Mouse (Mus musculus) neural tube, embryonic 15.5 days (tissue): Measurements from ENCODE around the gene 4933428G20Rik. TPM values are rescaled to one million over a fixed set of nuclear protein-coding genes. Genes with fewer than 3 reads are reported as not detected.

ENCODE experiments used
- ATAC-seq: fragments of 200-750 bp; cut with Nextera tagmentation; 2 replicates; pipeline ENCODE4 v1.8.0; 2017; ENCODE audit warnings: mild to moderate bottlenecking, moderate TSS enrichment, moderate library complexity; ENCODE audit not compliant: low FRiP score
- H3K27ac ChIP-seq: fragments of 300-500 bp; sonication (generic); replicated peaks from 2 replicates; pipeline ENCODE4 v1.5.1; 2015; ENCODE audit warnings: mild to moderate bottlenecking, inconsistent platforms
- H3K27me3 ChIP-seq: fragments of 300-500 bp; sonication (generic); replicated peaks from 2 replicates; pipeline ENCODE4 v1.6.1; 2015; ENCODE audit warnings: inconsistent platforms
- H3K36me3 ChIP-seq: fragments of 300-500 bp; sonication (generic); 2 replicates; pipeline ENCODE4 v1.6.1; 2015; ENCODE audit warnings: inconsistent platforms
- H3K4me1 ChIP-seq: fragments of 300-500 bp; sonication (generic); 2 replicates; pipeline ENCODE4 v1.6.1; 2015; ENCODE audit warnings: inconsistent platforms
- H3K4me2 ChIP-seq: fragments of 300-500 bp; sonication (generic); 2 replicates; pipeline ENCODE4 v1.6.1; 2015; ENCODE audit warnings: inconsistent platforms, mild to moderate bottlenecking, moderate library complexity
- H3K4me3 ChIP-seq: fragments of 300-500 bp; sonication (generic); replicated peaks from 2 replicates; pipeline ENCODE4 v1.5.1; 2015; ENCODE audit warnings: mild to moderate bottlenecking, inconsistent platforms
- H3K9ac ChIP-seq: fragments of 300-500 bp; sonication (generic); replicated peaks from 2 replicates; pipeline ENCODE4 v1.6.1; 2015; ENCODE audit warnings: mild to moderate bottlenecking, inconsistent platforms
- H3K9me3 ChIP-seq: fragments of 300-500 bp; sonication (generic); replicated peaks from 2 replicates; pipeline ENCODE4 v1.6.1; 2016; ENCODE audit warnings: inconsistent platforms
- WGBS: fragments of 180-500 bp; shearing (Covaris S2); methylation state at CpG from one replicate; pipeline ENCODE4 v1.1.7; 2015; ENCODE audit warnings: mixed read lengths; 5-methylcytosine and 5-hydroxymethylcytosine counted together
- polyA plus RNA-seq: library from polyadenylated mRNA; unstranded; fragments of >200 nt; fragmentation: Nextera tagmentation; extraction: Ambion mirVana; gene quantifications from 2 replicates; pipeline ENCODE4 v1.2.1, GENCODE M21; 2015

4933428G20Rik gene
- polyA plus RNA-seq, 1 experiment from 2014 or later, result 1.2 TPM

- Histone ChIP-seq H3K4me2 (peak overlapping the region; percentile 64; the same call in 1 of the 2 replicates), H3K27me3 (peaks cover 50% of the 10 kb centered on the region), H3K27ac (no peak overlapping the region), H3K4me3 (no peak overlapping the region), H3K9ac (no peak overlapping the region), H3K9me3 (no peaks in the 10 kb centered on the region), H3K36me3 (peaks cover 22% of the 10 kb centered on the region), H3K4me1 (peaks cover 35% of the 10 kb centered on the region)
- 38% methylated on average over 8 of the region's 8 CpGs for WGBS
- no peak for ATAC-seq
Observed at GRCm38 (mm10) chr11:97532354-97532753, 32.2 kb upstream of the 4933428G20Rik start.

GRCm38 (mm10) chr11:97531381-97532260 is 31.5 kb upstream of the 4933428G20Rik start:
- H3K4me2 ChIP-seq, result peak overlapping the region; percentile 64
- H3K4me3 ChIP-seq, result peak overlapping the region; percentile 33
- H3K36me3 ChIP-seq, result peaks cover 24% of the 10 kb centered on the region
- H3K27ac ChIP-seq, result no peak overlapping the region
- WGBS, result 8% methylated on average over 46 of the region's 46 CpGs
- no peaks in the 10 kb centered on the region for H3K9me3 ChIP-seq
- peak overlapping the region; percentile 5; the same call in 1 of the 2 replicates for H3K9ac ChIP-seq
- H3K27me3 ChIP-seq, result peaks cover 43% of the 10 kb centered on the region
- H3K4me1 ChIP-seq, result peaks cover 28% of the 10 kb centered on the region
- ATAC-seq, result peak; percentile 54

DNA sequence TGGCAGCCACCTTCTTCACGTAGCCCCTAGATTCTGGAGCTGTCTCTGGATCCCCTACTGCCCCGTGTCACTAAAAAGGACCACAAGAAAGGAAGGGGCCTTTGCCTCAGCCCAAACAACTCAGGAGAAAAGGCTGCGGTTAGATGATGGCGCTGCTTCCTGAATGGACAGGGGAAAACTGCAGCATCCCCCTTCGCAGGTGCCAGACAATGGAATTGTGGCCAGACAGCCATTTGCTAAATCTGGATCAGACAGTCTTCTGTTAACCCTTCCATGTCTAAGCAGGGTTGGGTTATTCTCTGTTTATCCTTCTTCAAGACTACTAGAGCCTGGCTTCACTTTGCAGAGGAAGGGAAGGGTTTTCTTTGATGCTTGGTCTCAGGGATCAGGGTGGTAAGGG is 30.8 kb upstream of the 4933428G20Rik start:
- Histone ChIP-seq H3K9ac (no peak overlapping the region), H3K4me1 (peaks cover 23% of the 10 kb centered on the region), H3K4me3 (no peak overlapping the region), H3K9me3 (no peaks in the 10 kb centered on the region), H3K4me2 (no peak overlapping the region), H3K27me3 (peaks cover 36% of the 10 kb centered on the region), H3K27ac (no peak overlapping the region), H3K36me3 (peaks cover 28% of the 10 kb centered on the region)
- no peak for ATAC-seq
- 59% methylated on average over 5 of the region's 5 CpGs for WGBS

GRCm38 (mm10) chr11:97530069-97530468 is 29.9 kb upstream of the 4933428G20Rik start:
- 89% methylated on average over 6 of the region's 6 CpGs for WGBS

GRCm38 (mm10) chr11:97528282-97528808 is 28.2 kb upstream of the 4933428G20Rik start:
- Histone ChIP-seq H3K4me2 (no peak overlapping the region), H3K9ac (no peak overlapping the region), H3K4me1 (peaks cover 24% of the 10 kb centered on the region), H3K36me3 (peaks cover 39% of the 10 kb centered on the region), H3K4me3 (no peak overlapping the region), H3K27me3 (peaks cover 11% of the 10 kb centered on the region), H3K9me3 (no peaks in the 10 kb centered on the region), H3K27ac (no peak overlapping the region)
- ATAC-seq, result no peak
- WGBS, result 83% methylated on average over 18 of the region's 18 CpGs

More at GRCm38 (mm10) chr11:97530069-97530468, 29.9 kb upstream of the 4933428G20Rik start:
- H3K36me3 ChIP-seq, result peaks cover 37% of the 10 kb centered on the region
- H3K4me1 ChIP-seq, result peaks cover 20% of the 10 kb centered on the region
- H3K4me3 ChIP-seq, result no peak overlapping the region
- no peak overlapping the region for H3K9ac ChIP-seq
- peaks cover 28% of the 10 kb centered on the region for H3K27me3 ChIP-seq
- H3K27ac ChIP-seq, result no peak overlapping the region
- no peak for ATAC-seq
- H3K4me2 ChIP-seq, result no peak overlapping the region
- no peaks in the 10 kb centered on the region for H3K9me3 ChIP-seq

- H3K36me3 ChIP-seq, result peaks cover 53% of the 10 kb centered on the region
- ATAC-seq, result no peak
- no peaks in the 10 kb centered on the region for H3K9me3 ChIP-seq
- H3K9ac ChIP-seq, result no peak overlapping the region
- no peak overlapping the region for H3K4me2 ChIP-seq
- no peak overlapping the region for H3K27ac ChIP-seq
- no peaks in the 10 kb centered on the region for H3K27me3 ChIP-seq
- H3K4me1 ChIP-seq, result peaks cover 13% of the 10 kb centered on the region
- no peak overlapping the region for H3K4me3 ChIP-seq
- WGBS, result 93% methylated on average over 6 of the region's 6 CpGs
Observed at GRCm38 (mm10) chr11:97525313-97525712, 25.2 kb upstream of the 4933428G20Rik start.

- Histone ChIP-seq H3K4me3 (no peak overlapping the region), H3K27me3 (no peaks in the 10 kb centered on the region), H3K9me3 (no peaks in the 10 kb centered on the region), H3K36me3 (peaks cover 58% of the 10 kb centered on the region), H3K4me2 (no peak overlapping the region), H3K4me1 (peaks cover 13% of the 10 kb centered on the region), H3K27ac (peak overlapping the region; percentile 29; the same call in 1 of the 2 replicates), H3K9ac (no peak overlapping the region)
- ATAC-seq, result no peak
- WGBS, result 52% methylated on average over 9 of the region's 9 CpGs
Observed at GRCm38 (mm10) chr11:97524306-97524705, 24.2 kb upstream of the 4933428G20Rik start.

GRCm38 (mm10) chr11:97523827-97524261 is 23.7 kb upstream of the 4933428G20Rik start:
- Histone ChIP-seq H3K27me3 (no peaks in the 10 kb centered on the region), H3K27ac (peak overlapping the region; percentile 29; the same call in 1 of the 2 replicates), H3K9ac (no peak overlapping the region), H3K9me3 (no peaks in the 10 kb centered on the region), H3K4me2 (no peak overlapping the region), H3K36me3 (peaks cover 61% of the 10 kb centered on the region), H3K4me1 (peaks cover 13% of the 10 kb centered on the region), H3K4me3 (no peak overlapping the region)
- ATAC-seq, result no peak
- WGBS, result 6% methylated on average over 1 of the region's 1 CpGs

DNA sequence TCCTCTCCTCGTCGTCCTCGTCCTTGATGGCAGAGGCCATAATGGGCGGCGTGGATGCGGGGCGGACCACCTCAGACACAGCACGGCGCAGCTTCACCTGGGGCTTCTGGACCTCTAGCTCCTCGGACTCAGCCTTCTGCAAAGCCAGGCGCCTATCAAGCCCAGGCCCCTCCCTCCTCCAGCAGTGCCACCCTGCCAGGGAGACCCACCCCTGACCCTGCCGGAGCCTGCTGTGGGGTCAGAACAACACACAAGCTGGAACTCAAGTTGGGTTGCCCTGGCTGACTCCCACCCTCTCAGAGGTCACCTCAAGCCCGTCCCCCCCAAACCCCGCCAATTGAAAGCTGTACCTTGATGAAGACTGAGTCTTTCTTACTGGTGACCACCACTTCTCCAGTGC is 23.0 kb upstream of the 4933428G20Rik start:
- no peak overlapping the region for H3K4me3 ChIP-seq
- WGBS, result 90% methylated on average over 14 of the region's 14 CpGs
- H3K36me3 ChIP-seq, result peaks cover 68% of the 10 kb centered on the region
- no peaks in the 10 kb centered on the region for H3K9me3 ChIP-seq
- peaks cover 13% of the 10 kb centered on the region for H3K4me1 ChIP-seq
- H3K27ac ChIP-seq, result no peak overlapping the region
- ATAC-seq, result no peak
- H3K9ac ChIP-seq, result no peak overlapping the region
- H3K27me3 ChIP-seq, result no peaks in the 10 kb centered on the region
- no peak overlapping the region for H3K4me2 ChIP-seq

DNA sequence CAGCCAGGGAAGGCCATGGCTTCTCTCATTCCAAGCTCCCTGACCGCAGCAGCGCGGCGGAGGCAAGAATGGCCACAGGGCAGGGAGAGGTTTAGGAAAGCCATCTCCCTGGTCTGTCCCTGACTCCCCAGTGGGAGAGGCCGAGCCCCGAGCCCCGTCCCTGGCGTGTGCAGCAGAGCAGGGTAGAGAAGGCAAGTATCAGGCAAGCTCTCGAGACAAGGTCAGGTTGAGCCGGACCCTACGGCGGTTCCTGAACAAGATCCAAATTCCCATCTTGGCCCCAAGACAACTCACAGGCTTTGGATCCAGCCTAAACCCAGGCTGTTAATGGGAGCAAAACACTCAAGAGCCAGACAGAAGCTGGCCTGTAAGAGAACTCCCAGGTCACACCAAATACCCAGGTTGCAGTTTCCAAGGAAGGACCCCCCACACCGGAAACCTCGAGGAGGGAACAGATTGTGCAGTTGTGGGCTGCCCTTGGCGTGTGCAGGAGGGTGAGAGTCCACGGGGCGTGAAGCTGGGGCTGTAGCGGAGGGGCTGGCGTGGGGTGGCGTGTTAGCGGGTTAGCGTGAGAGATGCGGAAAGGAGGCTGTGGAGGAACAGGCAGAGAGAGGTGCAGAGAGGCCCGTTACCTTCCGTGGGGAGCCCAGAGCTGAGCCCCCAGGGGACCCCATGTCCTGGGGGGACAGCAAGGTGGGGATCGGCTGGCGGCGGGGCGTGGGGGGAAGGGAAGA is 21.8 kb upstream of the 4933428G20Rik start:
- Histone ChIP-seq H3K4me2 (no peak overlapping the region), H3K27me3 (no peaks in the 10 kb centered on the region), H3K4me3 (no peak overlapping the region), H3K27ac (no peak overlapping the region), H3K36me3 (peaks cover 76% of the 10 kb centered on the region), H3K9me3 (no peaks in the 10 kb centered on the region), H3K9ac (no peak overlapping the region; the same call in 1 of the 2 replicates), H3K4me1 (peaks cover 13% of the 10 kb centered on the region)
- ATAC-seq, result no peak
- 90% methylated on average over 29 of the region's 29 CpGs for WGBS

DNA sequence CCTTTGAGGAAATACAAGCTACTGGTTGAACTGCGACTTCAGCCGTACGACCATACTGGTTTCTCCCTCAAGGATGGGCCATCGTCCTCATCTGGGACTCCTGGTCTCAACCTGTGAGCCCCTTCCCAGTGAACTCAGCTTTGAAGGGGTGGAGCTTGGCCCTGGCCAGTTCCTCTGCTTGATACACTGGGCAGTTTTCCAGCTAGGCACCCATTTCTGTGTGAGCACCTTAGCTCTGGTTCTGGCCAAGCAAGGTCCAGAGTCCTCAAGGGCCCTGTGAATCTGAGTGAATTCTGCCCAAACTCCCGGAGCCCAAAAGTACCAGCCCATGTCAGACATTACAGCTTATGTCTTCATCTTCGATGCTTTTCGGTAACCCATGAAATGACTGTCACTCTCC is 20.4 kb upstream of the 4933428G20Rik start:
- Histone ChIP-seq H3K36me3 (peaks cover 76% of the 10 kb centered on the region), H3K27me3 (no peaks in the 10 kb centered on the region), H3K9ac (no peak overlapping the region), H3K4me2 (no peak overlapping the region), H3K9me3 (no peaks in the 10 kb centered on the region), H3K4me1 (peaks cover 13% of the 10 kb centered on the region), H3K27ac (no peak overlapping the region), H3K4me3 (no peak overlapping the region)
- 94% methylated on average over 7 of the region's 7 CpGs for WGBS
- ATAC-seq, result no peak
